Mouse (Mus musculus) thymus, adult 2 months (tissue): ENCODE measurements around the gene Muc5ac.

ENCODE experiments used
- CTCF ChIP-seq: fragments of 200-500 bp; IDR thresholded peaks from 2 replicates; pipeline ENCODE4 v1.5.1; 2012; ENCODE audit warnings: mild to moderate bottlenecking, control low read depth, low read length, moderate library complexity, borderline replicate concordance; ENCODE audit not compliant: control insufficient read depth, poor library complexity, insufficient read depth; ENCODE audit errors: extremely low read depth
- POLR2A ChIP-seq: fragments of 200-500 bp; IDR thresholded peaks from 2 replicates; pipeline ENCODE4 v1.6.1; 2012; ENCODE audit warnings: mild to moderate bottlenecking, low read length, control low read depth, moderate library complexity; ENCODE audit not compliant: control insufficient read depth, poor library complexity, insufficient read depth; ENCODE audit errors: extremely low read depth

DNA sequence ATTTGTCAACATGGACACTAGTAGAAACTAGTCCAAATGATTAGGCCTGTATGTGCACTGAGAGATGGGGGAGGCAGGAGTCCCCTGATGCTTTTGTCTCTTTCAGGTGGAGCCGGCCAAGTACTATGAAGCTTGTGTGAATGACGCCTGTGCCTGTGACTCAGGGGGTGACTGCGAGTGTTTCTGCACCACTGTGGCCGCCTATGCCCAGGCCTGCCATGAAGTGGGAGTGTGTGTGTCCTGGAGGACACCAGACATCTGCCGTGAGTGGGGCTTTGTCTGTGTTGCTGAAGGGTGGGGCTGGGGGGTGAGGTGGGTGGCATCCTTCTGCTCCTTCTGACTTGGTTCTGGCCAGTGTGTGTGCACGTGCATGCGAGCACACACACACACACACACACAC, 14.4 kb downstream of the Muc5ac start:
- TF ChIP-seq CTCF, result no peak
- TF ChIP-seq POLR2A, result no peak
